Mouse (Mus musculus) left cerebral cortex, postnatal 14 days (tissue): ENCODE data around the gene St3gal3. TPM values are rescaled to one million over a fixed set of nuclear protein-coding genes. Genes with fewer than 3 reads are reported as not detected.

ENCODE experiments used
- DNase-seq, 2 experiments: peaks; one replicate each; pipeline ENCODE4 v3.0.0; 2021 to 2022; ENCODE audit warnings: low spot score in 2 of 2, mixed read lengths in 1 of 2
- intact Hi-C: fragments of 180-260 bp; cut with DNase I; formaldehyde crosslinking; loops from one replicate; pipeline ENCODE4 v1.15.1; 2025
- total RNA-seq, 2 experiments: library from RNA; stranded (reverse); gene quantifications; 2 replicates each; pipeline ENCODE4 v1.2.3; 2021

Gene St3gal3
- total RNA-seq, 2 experiments from 2014 or later: 41.4 to 45.3 TPM

GRCm38 (mm10) chr4:117918762-117919161 lies 216.0 kb downstream of the St3gal3 start:
- intact Hi-C loops: no loop called here
- no peak for DNase-seq

- intact Hi-C loops: no loop called here
- no peak for DNase-seq
These were observed 216.5 kb downstream of the St3gal3 start for GRCm38 (mm10) chr4:117918261-117918660.

- DNase-seq: no peak
- intact Hi-C loops: no loop called here
These were observed 216.9 kb downstream of the St3gal3 start for GRCm38 (mm10) chr4:117917847-117918246.

- intact Hi-C loops: no loop called here
- no peak for DNase-seq
These were observed 217.3 kb downstream of the St3gal3 start for GRCm38 (mm10) chr4:117917402-117917801.

- no peak for DNase-seq
- intact Hi-C loops: no loop called here
These were observed 218.3 kb downstream of the St3gal3 start for GRCm38 (mm10) chr4:117916386-117916785.

GRCm38 (mm10) chr4:117915489-117916105 lies 219.1 kb downstream of the St3gal3 start:
- no peak for DNase-seq
- intact Hi-C loops: no loop called here

GRCm38 (mm10) chr4:117914591-117915442 lies 219.9 kb downstream of the St3gal3 start, which contains the start of gene Ipo13:
Ipo13 (minus strand) TSS chr4:117914999.
- DNase-seq: peak; percentile 87 to 90
- intact Hi-C loops: no loop called here

- DNase-seq: no peak
- intact Hi-C loops: no loop called here
These were observed 220.7 kb downstream of the St3gal3 start for GRCm38 (mm10) chr4:117914031-117914430.

- intact Hi-C loops: no loop called here
- DNase-seq: no peak
These were observed 221.3 kb downstream of the St3gal3 start for GRCm38 (mm10) chr4:117913421-117913820.

- intact Hi-C loops: no loop called here
- no peak for DNase-seq
These were observed 221.9 kb downstream of the St3gal3 start for GRCm38 (mm10) chr4:117912685-117913273.

- intact Hi-C loops: no loop called here
- DNase-seq: no peak
These were observed 222.6 kb downstream of the St3gal3 start for GRCm38 (mm10) chr4:117912131-117912561.

- intact Hi-C loops: no loop called here
- peak; percentile 66 to 69 for DNase-seq
These were observed 225.8 kb downstream of the St3gal3 start for GRCm38 (mm10) chr4:117908834-117909453.

GRCm38 (mm10) chr4:117906196-117906595 lies 228.5 kb downstream of the St3gal3 start:
- intact Hi-C loops: no loop called here
- DNase-seq: peak in 1 of 2 experiments; percentile 69

GRCm38 (mm10) chr4:117904761-117905160 lies 230.0 kb downstream of the St3gal3 start:
- intact Hi-C loops: no loop called here
- no peak for DNase-seq

GRCm38 (mm10) chr4:117904094-117904493 lies 230.6 kb downstream of the St3gal3 start:
- intact Hi-C loops: no loop called here
- peak; percentile 44 to 78 for DNase-seq

GRCm38 (mm10) chr4:117898111-117898510 lies 236.6 kb downstream of the St3gal3 start:
- DNase-seq: no peak
- intact Hi-C loops: no loop called here

- no peak for DNase-seq
- intact Hi-C loops: no loop called here
These were observed 238.7 kb downstream of the St3gal3 start for GRCm38 (mm10) chr4:117896031-117896430.

- DNase-seq: no peak
- intact Hi-C loops: no loop called here
These were observed 239.4 kb downstream of the St3gal3 start for GRCm38 (mm10) chr4:117895339-117895738.

- intact Hi-C loops: no loop called here
- DNase-seq: no peak
These were observed 240.1 kb downstream of the St3gal3 start for GRCm38 (mm10) chr4:117894601-117895000.

- DNase-seq: no peak
- intact Hi-C loops: no loop called here
These were observed 241.3 kb downstream of the St3gal3 start for GRCm38 (mm10) chr4:117893376-117893775.
